Mouse (Mus musculus) testis, adult 2 months (tissue): ENCODE results near the gene Galnt10.

Source experiments
- CTCF ChIP-seq: fragments of 200-500 bp; IDR thresholded peaks from 2 replicates; pipeline ENCODE4 v1.5.1; 2012; ENCODE audit warnings: low read depth, mild to moderate bottlenecking, inconsistent platforms, low read length, moderate library complexity; ENCODE audit not compliant: control insufficient read depth, insufficient read depth, insufficient replicate concordance
- POLR2A ChIP-seq: fragments of 200-500 bp; IDR thresholded peaks from 2 replicates; pipeline ENCODE4 v1.6.1; 2012; ENCODE audit warnings: low read depth, mild to moderate bottlenecking, inconsistent platforms, low read length, moderate library complexity; ENCODE audit not compliant: control insufficient read depth

DNA sequence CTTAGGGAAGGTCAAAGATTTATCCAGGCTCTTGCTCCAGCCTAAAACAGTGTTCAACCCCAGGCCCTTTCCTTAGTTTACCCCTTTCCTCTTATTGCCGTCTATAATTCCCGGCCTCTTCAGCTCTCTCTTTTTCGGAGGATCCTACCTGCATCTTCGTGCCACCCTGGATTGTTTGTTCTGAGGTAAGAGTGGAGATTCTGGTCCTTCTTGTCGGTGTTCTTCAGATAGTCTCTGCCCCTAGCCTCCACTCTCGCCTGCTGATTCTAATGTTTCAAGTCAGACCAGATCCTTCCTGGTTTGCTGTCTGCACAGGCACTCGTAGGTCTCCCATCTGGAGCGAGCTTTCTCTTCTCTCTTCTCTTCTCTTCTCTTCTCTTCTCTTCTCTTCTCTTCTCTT lies 605 bp downstream of the Galnt10 start:
- TF ChIP-seq CTCF (no peak), POLR2A (no peak)
